Mouse (Mus musculus): ENCODE data around the gene Exosc6. TPM values are rescaled to one million over a fixed set of nuclear protein-coding genes. Genes with fewer than 3 reads are reported as not detected.
A peak's percentile ranks its signal among the peaks of the same experiment; 100 is the strongest.
"Not testable (repeated sequence)": the region's sequence is repeated elsewhere in the genome, so short reads cannot be mapped to it uniquely, and the experiment has no call there.

Gene Exosc6
- 24.0 and 27.8 TPM in 2 replicates for polyA plus RNA-seq (2014; fragmentation: Nextera tagmentation; extraction: Ambion mirVana)

DNA sequence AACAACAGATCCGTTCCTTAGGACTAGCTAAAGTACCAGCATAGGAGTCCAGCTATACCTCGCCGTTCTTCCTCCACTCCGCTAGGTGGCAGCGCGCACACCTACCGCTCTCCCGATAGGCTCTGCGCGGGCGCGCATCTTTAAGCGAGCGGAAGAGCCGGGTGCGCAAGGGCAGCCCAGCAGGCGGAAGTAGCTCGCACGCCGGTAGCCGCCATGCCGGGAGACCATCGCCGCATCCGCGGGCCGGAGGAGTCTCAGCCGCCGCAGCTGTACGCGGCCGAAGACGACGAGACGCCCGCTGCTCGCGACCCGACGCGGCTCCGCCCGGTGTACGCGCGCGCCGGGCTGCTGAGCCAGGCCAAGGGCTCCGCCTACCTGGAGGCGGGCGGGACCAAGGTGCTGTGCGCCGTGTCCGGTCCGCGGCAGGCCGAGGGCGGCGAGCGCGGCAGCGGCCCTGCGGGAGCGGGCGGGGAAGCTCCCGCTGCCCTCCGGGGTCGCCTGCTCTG is at the start of gene Exosc6:
TSS of gene Exosc6 (plus strand) at position 182 of the 506 bp plus-strand sequence.
- DNase-seq (peak; percentile 98), ATAC-seq (ENCODE audit: insufficient read depth) (peak; percentile 95)
- no peaks in the 10 kb centered on the region; the same call in 1 of the 2 replicates for H3K4me1 ChIP-seq (ENCODE audit: insufficient read depth)
- H3K9me3 ChIP-seq (ENCODE audit: low read depth, low read length) = no peaks in the 10 kb centered on the region
- under 1% methylated on average over 62 of the region's 68 CpGs for WGBS
- no peaks in the 10 kb centered on the region for H3K27me3 ChIP-seq (ENCODE audit: insufficient read depth, low read length)
- H3K36me3 ChIP-seq (ENCODE audit: insufficient read depth) = peaks cover 60% of the 10 kb centered on the region
- H3K4me2 ChIP-seq = peak within 1 kb of the TSS; percentile 94
- H3K27ac ChIP-seq (ENCODE audit: low read depth) = peak within 1 kb of the TSS; percentile 86
- H3K4me3 ChIP-seq (ENCODE audit: low read depth, low read length) = peak within 1 kb of the TSS; percentile 94
- peak; percentile 92 for TF ChIP-seq CTCF (IDR thresholded peaks at IDR 0.05; ENCODE audit: low read depth)
- peak within 1 kb of the TSS; percentile 89 for H3K9ac ChIP-seq

DNA sequence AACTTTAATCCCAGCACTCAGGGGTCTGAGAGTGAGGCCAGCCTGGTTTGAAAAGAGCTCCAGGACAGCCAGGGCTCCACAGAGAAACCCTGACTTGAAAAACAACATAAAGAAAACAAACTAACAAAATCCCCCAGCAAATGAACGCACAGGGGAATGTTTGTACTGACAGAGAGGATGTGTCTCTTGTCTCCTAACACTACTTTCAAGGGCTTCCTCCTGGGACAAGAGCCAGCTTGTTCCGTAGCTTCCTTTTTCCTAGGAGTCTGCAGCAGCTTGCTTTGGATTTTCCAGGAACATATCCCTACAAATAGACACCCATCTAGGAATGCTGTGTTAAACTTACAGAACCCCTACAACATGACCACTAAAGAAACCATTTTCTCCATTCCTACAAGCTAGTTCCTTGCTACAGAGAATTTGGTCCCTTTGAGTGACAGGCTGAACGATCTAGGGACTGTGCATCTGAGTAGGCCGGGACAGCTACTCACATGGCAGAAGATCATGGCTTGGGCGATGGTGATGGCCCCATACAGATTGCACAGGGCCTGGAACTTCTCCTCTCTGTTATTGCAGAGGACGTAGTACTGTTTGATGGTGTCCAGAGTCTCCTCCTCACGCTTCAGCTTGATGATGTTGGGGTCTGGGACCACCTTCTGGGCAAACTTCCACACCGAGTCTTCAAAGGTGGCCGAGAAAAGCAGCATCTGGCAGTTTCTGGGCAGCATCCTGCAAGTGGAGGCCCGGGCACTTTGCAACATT is 45.7 kb upstream of the Exosc6 start:
- 75% methylated on average over 9 of the region's 10 CpGs for WGBS
- not testable (repeated sequence) for H3K4me3 ChIP-seq (ENCODE audit: low read depth, low read length); H3K9ac ChIP-seq; H3K27ac ChIP-seq (ENCODE audit: low read depth); H3K27me3 ChIP-seq (ENCODE audit: insufficient read depth, low read length); H3K4me2 ChIP-seq; H3K4me1 ChIP-seq (ENCODE audit: insufficient read depth); H3K9me3 ChIP-seq (ENCODE audit: low read depth, low read length)
- peaks cover 42% of the 10 kb centered on the region for H3K36me3 ChIP-seq (ENCODE audit: insufficient read depth)
- DNase-seq (peak; percentile 25), ATAC-seq (ENCODE audit: insufficient read depth) (peak; percentile 28; the same call in 1 of the 2 replicates)

DNA sequence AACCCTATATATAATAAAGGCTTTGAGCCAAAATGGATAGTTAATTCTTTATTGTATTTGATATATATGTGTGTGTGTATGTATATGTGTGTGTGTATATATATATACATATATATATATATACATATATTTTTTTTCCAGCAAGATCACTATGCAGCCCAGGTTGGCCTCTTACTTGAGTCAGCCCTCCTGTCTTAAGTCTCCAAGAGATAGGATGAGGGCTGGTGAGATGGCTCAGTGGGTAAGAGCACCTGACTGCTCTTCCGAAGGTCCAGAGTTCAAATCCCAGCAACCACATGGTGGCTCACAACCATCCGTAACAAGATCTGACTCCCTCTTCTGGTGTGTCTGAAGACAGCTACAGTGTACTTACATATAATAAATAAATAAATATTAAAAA is 29.5 kb upstream of the Exosc6 start:
- DNase-seq; H3K27ac ChIP-seq (ENCODE audit: low read depth); H3K4me2 ChIP-seq; H3K36me3 ChIP-seq (ENCODE audit: insufficient read depth); H3K27me3 ChIP-seq (ENCODE audit: insufficient read depth, low read length); H3K9ac ChIP-seq; H3K4me3 ChIP-seq (ENCODE audit: low read depth, low read length); H3K4me1 ChIP-seq (ENCODE audit: insufficient read depth); ATAC-seq (ENCODE audit: insufficient read depth); H3K9me3 ChIP-seq (ENCODE audit: low read depth, low read length): not testable (repeated sequence)
- 100% methylated on average over 1 of the region's 2 CpGs for WGBS

DNA sequence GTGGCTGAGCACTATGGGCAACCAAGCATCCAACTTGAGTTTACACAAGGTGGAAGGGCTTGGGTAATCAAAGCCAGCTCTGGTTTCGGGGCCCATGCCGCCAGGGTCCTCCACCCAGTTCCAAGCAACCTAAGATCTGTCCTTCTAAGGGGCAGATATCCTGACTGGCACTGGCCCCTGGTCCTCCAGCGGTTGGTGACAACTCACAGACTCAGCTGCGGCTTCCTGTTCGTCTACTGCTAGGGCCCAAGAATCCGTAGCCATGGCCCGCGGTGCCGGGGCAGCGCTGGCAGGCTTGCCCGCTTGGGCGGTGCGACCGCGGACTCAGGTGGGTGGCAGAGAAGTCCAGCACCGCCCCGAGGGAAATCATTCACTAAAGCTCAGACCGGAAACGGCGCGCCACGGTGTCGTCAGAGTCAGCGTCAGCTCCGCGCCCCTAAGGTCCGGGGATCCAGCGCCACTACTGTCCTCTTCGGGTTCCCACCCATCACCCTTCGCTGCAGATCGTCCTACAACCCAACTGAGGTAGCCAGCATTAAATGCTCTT is 28.7 kb upstream of the Exosc6 start:
- Histone ChIP-seq H3K36me3 (ENCODE audit: insufficient read depth) (no peaks in the 10 kb centered on the region), H3K9ac (peak overlapping the region; percentile 81), H3K4me2 (peak overlapping the region; percentile 80), H3K27ac (ENCODE audit: low read depth) (peak overlapping the region; percentile 69), H3K27me3 (ENCODE audit: insufficient read depth, low read length) (no peaks in the 10 kb centered on the region), H3K4me1 (ENCODE audit: insufficient read depth) (peaks cover 2% of the 10 kb centered on the region; the same call in 1 of the 2 replicates), H3K9me3 (ENCODE audit: low read depth, low read length) (no peaks in the 10 kb centered on the region), H3K4me3 (ENCODE audit: low read depth, low read length) (peak overlapping the region; percentile 78)
- under 1% methylated on average over 31 of the region's 31 CpGs for WGBS
- DNase-seq (peak; percentile 92), ATAC-seq (ENCODE audit: insufficient read depth) (peak; percentile 97)
- TF ChIP-seq CTCF (IDR thresholded peaks at IDR 0.05; ENCODE audit: low read depth) = no peak

DNA sequence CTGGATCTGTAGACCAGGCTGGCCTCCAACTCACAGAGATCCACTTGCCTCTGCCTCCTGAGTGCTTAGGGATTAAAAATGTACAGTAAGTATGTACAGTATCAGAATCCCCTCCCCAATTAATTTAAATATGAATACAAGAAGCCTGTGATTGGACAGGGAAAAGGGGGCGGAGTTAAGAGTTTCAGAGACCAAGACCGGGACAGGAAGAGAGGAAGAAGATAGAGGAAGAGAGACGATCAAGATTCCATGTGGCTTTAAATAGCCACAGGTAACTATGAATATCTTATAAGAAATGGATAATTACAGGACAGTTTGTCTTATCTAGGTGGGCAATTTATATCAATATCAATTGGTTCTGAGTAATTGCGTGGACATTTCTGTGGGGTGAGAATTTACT is 26.6 kb upstream of the Exosc6 start:
- ATAC-seq (ENCODE audit: insufficient read depth) = no peak
- Histone ChIP-seq H3K9me3 (ENCODE audit: low read depth, low read length) (no peaks in the 10 kb centered on the region), H3K36me3 (ENCODE audit: insufficient read depth) (no peaks in the 10 kb centered on the region), H3K9ac (no peak overlapping the region), H3K4me3 (ENCODE audit: low read depth, low read length) (no peak overlapping the region), H3K27me3 (ENCODE audit: insufficient read depth, low read length) (no peaks in the 10 kb centered on the region), H3K4me2 (no peak overlapping the region), H3K4me1 (ENCODE audit: insufficient read depth) (peaks cover 6% of the 10 kb centered on the region; the same call in 1 of the 2 replicates), H3K27ac (ENCODE audit: low read depth) (no peak overlapping the region)
- DNase-seq = peak; percentile 5
- no peak for TF ChIP-seq CTCF (IDR thresholded peaks at IDR 0.05; ENCODE audit: low read depth)
- 55% methylated on average over 4 of the region's 4 CpGs for WGBS

DNA sequence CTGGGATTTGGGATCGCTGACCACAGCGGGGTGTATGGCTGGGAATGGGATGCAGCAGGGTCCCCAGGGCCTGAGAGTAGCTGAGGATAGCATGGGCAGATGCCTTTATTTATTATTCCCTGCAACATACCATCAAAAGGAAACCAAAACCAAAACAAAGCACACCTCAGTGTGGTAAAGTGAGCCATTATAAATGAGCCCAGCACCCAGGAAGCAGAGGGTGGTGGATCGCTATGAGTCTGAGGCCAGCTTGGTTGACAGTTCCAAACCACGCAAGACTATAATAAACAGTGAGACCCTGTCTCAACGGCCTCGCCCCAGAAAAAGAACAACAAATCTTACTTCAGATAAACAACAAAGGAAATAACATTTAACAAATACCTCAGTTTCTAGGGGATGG is 26.1 kb upstream of the Exosc6 start:
- Histone ChIP-seq H3K4me2 (no peak overlapping the region), H3K9ac (no peak overlapping the region), H3K36me3 (ENCODE audit: insufficient read depth) (no peaks in the 10 kb centered on the region), H3K4me1 (ENCODE audit: insufficient read depth) (peaks cover 10% of the 10 kb centered on the region), H3K9me3 (ENCODE audit: low read depth, low read length) (no peaks in the 10 kb centered on the region), H3K27me3 (ENCODE audit: insufficient read depth, low read length) (no peaks in the 10 kb centered on the region), H3K27ac (ENCODE audit: low read depth) (no peak overlapping the region), H3K4me3 (ENCODE audit: low read depth, low read length) (no peak overlapping the region)
- TF ChIP-seq CTCF (IDR thresholded peaks at IDR 0.05; ENCODE audit: low read depth) = no peak
- 76% methylated on average over 6 of the region's 6 CpGs for WGBS
- ATAC-seq (ENCODE audit: insufficient read depth) (no peak), DNase-seq (no peak)

DNA sequence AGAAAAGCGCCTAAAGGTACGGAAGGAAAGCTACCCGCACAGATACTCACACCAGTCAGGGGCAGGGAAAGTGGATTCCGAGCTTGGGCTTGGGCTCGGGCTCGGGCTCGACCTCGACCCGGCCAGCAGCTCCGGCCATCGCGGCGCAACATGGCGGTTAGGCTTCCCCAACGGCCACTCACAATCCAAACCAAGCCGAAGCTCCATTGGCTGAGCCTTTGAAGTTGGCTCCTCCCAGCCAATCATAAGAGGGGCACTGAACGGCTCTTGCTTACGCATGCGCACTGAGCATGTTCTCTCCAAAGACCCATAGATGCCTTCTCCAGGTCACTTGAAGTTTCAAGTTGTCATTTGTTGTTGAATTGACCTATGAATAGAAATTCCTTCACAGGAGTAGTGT is 24.6 kb upstream of the Exosc6 start, which contains the start of gene Ddx19b:
TSS of gene Ddx19b (minus strand) at position 180 of the 400 bp plus-strand sequence.
- ATAC-seq (ENCODE audit: insufficient read depth) (no peak), DNase-seq (no peak)
- no peak within 1 kb of the TSS for H3K27ac ChIP-seq (ENCODE audit: low read depth)
- TF ChIP-seq CTCF (IDR thresholded peaks at IDR 0.05; ENCODE audit: low read depth) = no peak
- no peak within 1 kb of the TSS for H3K4me3 ChIP-seq (ENCODE audit: low read depth, low read length)
- H3K4me1 ChIP-seq (ENCODE audit: insufficient read depth) = peaks cover 15% of the 10 kb centered on the region
- H3K36me3 ChIP-seq (ENCODE audit: insufficient read depth) = peaks cover 7% of the 10 kb centered on the region; the same call in 1 of the 2 replicates
- H3K4me2 ChIP-seq = no peak within 1 kb of the TSS
- H3K27me3 ChIP-seq (ENCODE audit: insufficient read depth, low read length) = no peaks in the 10 kb centered on the region
- 93% methylated on average over 19 of the region's 19 CpGs for WGBS
- no peak within 1 kb of the TSS for H3K9ac ChIP-seq
- H3K9me3 ChIP-seq (ENCODE audit: low read depth, low read length) = no peaks in the 10 kb centered on the region
